Mouse (Mus musculus) midbrain, embryonic 16.5 days (tissue): Measurements from ENCODE around the gene Ntng1. TPM values are rescaled to one million over a fixed set of nuclear protein-coding genes. Genes with fewer than 3 reads are reported as not detected.

Source experiments
- ATAC-seq: fragments of 200-750 bp; cut with Nextera tagmentation; 2 replicates; pipeline ENCODE4 v1.8.0; 2017; ENCODE audit warnings: moderate TSS enrichment
- H3K27ac ChIP-seq: fragments of 300-500 bp; sonication (generic); 2 replicates; pipeline ENCODE4 v1.5.1; 2014; ENCODE audit warnings: mild to moderate bottlenecking, low read length, mixed read lengths
- H3K27me3 ChIP-seq: fragments of 300-500 bp; sonication (generic); 2 replicates; pipeline ENCODE4 v1.6.1; 2014; ENCODE audit warnings: low read depth, low read length, mixed read lengths; ENCODE audit not compliant: control insufficient read depth, insufficient read depth
- H3K36me3 ChIP-seq: fragments of 300-500 bp; sonication (generic); 2 replicates; pipeline ENCODE4 v1.6.1; 2014; ENCODE audit warnings: mild to moderate bottlenecking, low read length, moderate library complexity, mixed read lengths; ENCODE audit not compliant: control insufficient read depth, insufficient read depth
- H3K4me1 ChIP-seq: fragments of 300-500 bp; sonication (generic); 2 replicates; pipeline ENCODE4 v1.6.1; 2014; ENCODE audit warnings: mild to moderate bottlenecking, low read length, mixed read lengths; ENCODE audit not compliant: control insufficient read depth, insufficient read depth
- H3K4me2 ChIP-seq: fragments of 300-500 bp; sonication (generic); 2 replicates; pipeline ENCODE4 v1.6.1; 2014; ENCODE audit warnings: mild to moderate bottlenecking, low read length, mixed read lengths
- H3K4me3 ChIP-seq: fragments of 300-500 bp; sonication (generic); 2 replicates; pipeline ENCODE4 v1.5.1; 2014; ENCODE audit warnings: low read depth, mild to moderate bottlenecking, low read length, moderate library complexity, mixed read lengths
- H3K9ac ChIP-seq: fragments of 300-500 bp; sonication (generic); 2 replicates; pipeline ENCODE4 v1.6.1; 2014; ENCODE audit warnings: low read depth, low read length, mixed read lengths
- H3K9me3 ChIP-seq: fragments of 300-500 bp; sonication (generic); replicated peaks from 2 replicates; pipeline ENCODE4 v1.6.1; 2014; ENCODE audit warnings: mild to moderate bottlenecking, low read length, mixed read lengths; ENCODE audit not compliant: control insufficient read depth, poor library complexity, severe bottlenecking
- WGBS: fragments of 180-500 bp; shearing (Covaris S2); extraction: QIAGEN DNeasy Blood & Tissue Kit; methylation state at CpG from one replicate; pipeline ENCODE4 v1.1.7; 2014; 5-methylcytosine and 5-hydroxymethylcytosine counted together
- polyA plus RNA-seq: library from polyadenylated mRNA; unstranded; fragments of >200 nt; fragmentation: Nextera tagmentation; extraction: Ambion mirVana; gene quantifications from 2 replicates; pipeline ENCODE4 v1.2.1, GENCODE M21; 2015

The Ntng1 gene
- polyA plus RNA-seq, 1 experiment from 2014 or later = 53.8 TPM

- H3K4me1 ChIP-seq = peaks cover 11% of the 10 kb centered on the region
- H3K9ac ChIP-seq = peak overlapping the region; percentile 3; the same call in 1 of the 2 replicates
- ATAC-seq = no peak
- H3K4me3 ChIP-seq = no peak overlapping the region
- H3K27me3 ChIP-seq = no peaks in the 10 kb centered on the region
- WGBS = 23% methylated on average over 2 of the region's 2 CpGs
- H3K9me3 ChIP-seq = no peaks in the 10 kb centered on the region
- H3K27ac ChIP-seq = no peak overlapping the region
- H3K36me3 ChIP-seq = no peaks in the 10 kb centered on the region
- no peak overlapping the region for H3K4me2 ChIP-seq
These were observed 58.5 kb downstream of the Ntng1 start for GRCm38 (mm10) chr3:110085336-110085735.

GRCm38 (mm10) chr3:110064709-110065256, 79.0 kb downstream of the Ntng1 start:
- Histone ChIP-seq H3K4me1 (no peaks in the 10 kb centered on the region), H3K9ac (no peak overlapping the region), H3K27me3 (no peaks in the 10 kb centered on the region), H3K4me3 (no peak overlapping the region), H3K27ac (no peak overlapping the region), H3K9me3 (no peaks in the 10 kb centered on the region), H3K36me3 (no peaks in the 10 kb centered on the region), H3K4me2 (no peak overlapping the region)
- 77% methylated on average over 6 of the region's 6 CpGs for whole genome bisulfite sequencing
- ATAC-seq = no peak

GRCm38 (mm10) chr3:110055915-110056314, 87.9 kb downstream of the Ntng1 start:
- ATAC-seq = no peak
- H3K36me3 ChIP-seq = no peaks in the 10 kb centered on the region
- H3K9me3 ChIP-seq = no peaks in the 10 kb centered on the region
- H3K9ac ChIP-seq = no peak overlapping the region
- no peaks in the 10 kb centered on the region for H3K4me1 ChIP-seq
- no peak overlapping the region for H3K4me2 ChIP-seq
- no peaks in the 10 kb centered on the region for H3K27me3 ChIP-seq
- no peak overlapping the region for H3K27ac ChIP-seq
- 78% methylated on average over 6 of the region's 6 CpGs for WGBS
- no peak overlapping the region for H3K4me3 ChIP-seq

- ATAC-seq = no peak
- WGBS = 88% methylated on average over 6 of the region's 6 CpGs
These were observed 88.4 kb downstream of the Ntng1 start for GRCm38 (mm10) chr3:110055433-110055832.

GRCm38 (mm10) chr3:110054125-110054524, 89.7 kb downstream of the Ntng1 start:
- no peaks in the 10 kb centered on the region for H3K36me3 ChIP-seq
- no peaks in the 10 kb centered on the region for H3K4me1 ChIP-seq
- WGBS = 95% methylated on average over 2 of the region's 2 CpGs
- no peak for ATAC-seq
- H3K27ac ChIP-seq = no peak overlapping the region
- H3K9ac ChIP-seq = no peak overlapping the region
- H3K9me3 ChIP-seq = no peaks in the 10 kb centered on the region
- H3K4me2 ChIP-seq = no peak overlapping the region
- H3K4me3 ChIP-seq = no peak overlapping the region
- H3K27me3 ChIP-seq = no peaks in the 10 kb centered on the region

More at GRCm38 (mm10) chr3:110055433-110055832, 88.4 kb downstream of the Ntng1 start:
- H3K36me3 ChIP-seq = no peaks in the 10 kb centered on the region
- no peak overlapping the region for H3K4me2 ChIP-seq
- H3K27me3 ChIP-seq = no peaks in the 10 kb centered on the region
- no peak overlapping the region for H3K9ac ChIP-seq
- H3K27ac ChIP-seq = no peak overlapping the region
- H3K9me3 ChIP-seq = no peaks in the 10 kb centered on the region
- no peak overlapping the region for H3K4me3 ChIP-seq
- H3K4me1 ChIP-seq = no peaks in the 10 kb centered on the region

GRCm38 (mm10) chr3:110048152-110048551, 95.7 kb downstream of the Ntng1 start:
- Histone ChIP-seq H3K9ac (no peak overlapping the region), H3K27me3 (no peaks in the 10 kb centered on the region), H3K36me3 (no peaks in the 10 kb centered on the region), H3K4me2 (no peak overlapping the region), H3K27ac (no peak overlapping the region), H3K4me1 (peaks cover 3% of the 10 kb centered on the region), H3K4me3 (no peak overlapping the region), H3K9me3 (no peaks in the 10 kb centered on the region)
- no peak for ATAC-seq
- 46% methylated on average over 6 of the region's 6 CpGs for WGBS

- H3K4me2 ChIP-seq = no peak overlapping the region
- no peak overlapping the region for H3K9ac ChIP-seq
- WGBS = 97% methylated on average over 2 of the region's 2 CpGs
- no peaks in the 10 kb centered on the region for H3K27me3 ChIP-seq
- no peak overlapping the region for H3K27ac ChIP-seq
- ATAC-seq = no peak
- H3K4me3 ChIP-seq = no peak overlapping the region
- peaks cover 3% of the 10 kb centered on the region for H3K4me1 ChIP-seq
- no peaks in the 10 kb centered on the region for H3K9me3 ChIP-seq
- H3K36me3 ChIP-seq = no peaks in the 10 kb centered on the region
These were observed 97.1 kb downstream of the Ntng1 start for GRCm38 (mm10) chr3:110046750-110047149.

- H3K4me3 ChIP-seq = no peak overlapping the region
- no peaks in the 10 kb centered on the region for H3K36me3 ChIP-seq
- no peak overlapping the region for H3K27ac ChIP-seq
- no peak for ATAC-seq
- WGBS = 90% methylated on average over 2 of the region's 2 CpGs
- H3K9ac ChIP-seq = no peak overlapping the region
- no peaks in the 10 kb centered on the region for H3K27me3 ChIP-seq
- no peak overlapping the region for H3K4me2 ChIP-seq
- H3K4me1 ChIP-seq = peaks cover 3% of the 10 kb centered on the region
- no peaks in the 10 kb centered on the region for H3K9me3 ChIP-seq
These were observed 99.6 kb downstream of the Ntng1 start for GRCm38 (mm10) chr3:110044209-110044608.

GRCm38 (mm10) chr3:110043641-110044187, 100.1 kb downstream of the Ntng1 start:
- no peaks in the 10 kb centered on the region for H3K27me3 ChIP-seq
- 98% methylated on average over 1 of the region's 1 CpGs for WGBS
- H3K36me3 ChIP-seq = no peaks in the 10 kb centered on the region
- no peak overlapping the region for H3K4me2 ChIP-seq
- H3K9ac ChIP-seq = no peak overlapping the region
- no peak overlapping the region for H3K4me3 ChIP-seq
- H3K9me3 ChIP-seq = no peaks in the 10 kb centered on the region
- no peak overlapping the region for H3K27ac ChIP-seq
- peaks cover 3% of the 10 kb centered on the region for H3K4me1 ChIP-seq
- ATAC-seq = no peak
